Mouse (Mus musculus) heart, adult 2 months (tissue): ENCODE measurements around the gene Minpp1.

ENCODE experiments used
- CTCF ChIP-seq: fragments of 200-600 bp; IDR thresholded peaks from 2 replicates; pipeline ENCODE4 v1.8.1; 2022; ENCODE audit warnings: antibody characterized with exemption, mild to moderate bottlenecking, moderate library complexity
- EP300 ChIP-seq: fragments of 200-500 bp; IDR thresholded peaks from 2 replicates; pipeline ENCODE4 v1.6.1; 2011; ENCODE audit warnings: low read depth, low read length, control low read depth; ENCODE audit not compliant: insufficient read depth
- POLR2A ChIP-seq: fragments of 200-500 bp; IDR thresholded peaks from 2 replicates; pipeline ENCODE4 v1.6.1; 2011; ENCODE audit warnings: mild to moderate bottlenecking, low read depth, low read length, control low read depth; ENCODE audit not compliant: insufficient read depth

DNA sequence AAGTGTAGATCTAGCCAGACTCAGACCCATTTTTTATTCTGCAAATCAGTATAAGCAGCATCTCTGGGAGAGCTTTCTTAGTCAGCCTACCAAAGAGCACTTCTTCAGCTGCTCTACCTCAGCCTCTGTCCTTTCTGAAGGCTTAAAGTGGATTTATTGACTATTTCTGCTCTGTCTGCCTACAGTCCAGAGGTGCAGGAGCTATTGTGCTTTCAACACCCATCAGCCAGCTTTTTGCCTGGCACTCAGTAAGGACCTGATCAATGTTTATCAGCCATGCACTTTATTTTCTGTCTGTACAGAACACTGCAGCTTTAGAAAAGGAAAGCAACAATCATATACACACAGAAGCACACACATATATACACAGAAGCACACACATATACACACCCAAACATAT lies 49.3 kb downstream of the Minpp1 start:
- no peak for TF ChIP-seq EP300
- no peak for TF ChIP-seq CTCF
- TF ChIP-seq POLR2A: no peak
